Mouse (Mus musculus): ENCODE measurements around the gene Cntnap1. TPM values are rescaled to one million over a fixed set of nuclear protein-coding genes. Genes with fewer than 3 reads are reported as not detected.
A peak's percentile ranks its signal among the peaks of the same experiment; 100 is the strongest.

Gene Cntnap1
- polyA plus RNA-seq, 2 experiments: 0.08 to 0.16 TPM

DNA sequence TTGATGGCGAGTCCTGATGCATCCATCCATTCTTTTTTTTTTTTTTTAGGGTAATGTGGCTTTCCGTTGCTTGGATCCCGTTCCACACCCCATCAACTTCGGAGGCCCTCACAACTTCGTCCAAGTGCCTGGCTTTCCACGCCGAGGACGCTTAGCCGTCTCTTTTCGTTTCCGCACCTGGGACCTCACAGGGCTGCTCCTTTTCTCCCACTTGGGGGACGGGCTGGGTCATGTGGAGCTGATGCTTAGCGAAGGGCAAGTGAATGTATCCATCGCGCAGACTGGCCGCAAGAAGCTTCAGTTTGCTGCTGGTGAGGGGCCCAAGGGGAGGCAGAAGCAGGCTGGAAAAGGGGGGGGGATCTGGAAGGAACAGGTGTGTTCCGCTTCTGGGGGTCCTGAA lies 9.9 kb downstream of the Cntnap1 start:
- H3K9me3 ChIP-seq (ENCODE audit: control insufficient read depth, low read length): no peaks in the 10 kb centered on the region
- no peak for ATAC-seq (ENCODE audit: insufficient read depth)
- no peaks in the 10 kb centered on the region for H3K4me1 ChIP-seq (replicated peaks; ENCODE audit: control insufficient read depth in 2 of 2, insufficient read depth in 2 of 2, low read length in 1 of 2)
- TF ChIP-seq CTCF (IDR thresholded peaks at IDR 0.05; ENCODE audit: low read depth) (no peak), EP300 (IDR thresholded peaks at IDR 0.05; ENCODE audit: low read depth) (no peak)
- no peak for DNase-seq (ENCODE audit: low read depth in 3 of 3, low spot score in 3 of 3)
- 66% methylated on average over 17 of the region's 17 CpGs for WGBS (ENCODE audit: insufficient replicate concordance)
- H3K4me2 ChIP-seq (ENCODE audit: low read depth): no peak overlapping the region
- no peak overlapping the region for H3K9ac ChIP-seq (replicated peaks)
- no peak overlapping the region for H3K27ac ChIP-seq
- H3K36me3 ChIP-seq (replicated peaks; ENCODE audit: control insufficient read depth, insufficient read depth, low read depth): no peaks in the 10 kb centered on the region
- H3K27me3 ChIP-seq (ENCODE audit: control insufficient read depth, insufficient read depth, low read length): peaks cover 36% of the 10 kb centered on the region
- H3K4me3 ChIP-seq (ENCODE audit: insufficient read depth in 1 of 2, low read depth in 2 of 2, low read length in 2 of 2): no peak overlapping the region

DNA sequence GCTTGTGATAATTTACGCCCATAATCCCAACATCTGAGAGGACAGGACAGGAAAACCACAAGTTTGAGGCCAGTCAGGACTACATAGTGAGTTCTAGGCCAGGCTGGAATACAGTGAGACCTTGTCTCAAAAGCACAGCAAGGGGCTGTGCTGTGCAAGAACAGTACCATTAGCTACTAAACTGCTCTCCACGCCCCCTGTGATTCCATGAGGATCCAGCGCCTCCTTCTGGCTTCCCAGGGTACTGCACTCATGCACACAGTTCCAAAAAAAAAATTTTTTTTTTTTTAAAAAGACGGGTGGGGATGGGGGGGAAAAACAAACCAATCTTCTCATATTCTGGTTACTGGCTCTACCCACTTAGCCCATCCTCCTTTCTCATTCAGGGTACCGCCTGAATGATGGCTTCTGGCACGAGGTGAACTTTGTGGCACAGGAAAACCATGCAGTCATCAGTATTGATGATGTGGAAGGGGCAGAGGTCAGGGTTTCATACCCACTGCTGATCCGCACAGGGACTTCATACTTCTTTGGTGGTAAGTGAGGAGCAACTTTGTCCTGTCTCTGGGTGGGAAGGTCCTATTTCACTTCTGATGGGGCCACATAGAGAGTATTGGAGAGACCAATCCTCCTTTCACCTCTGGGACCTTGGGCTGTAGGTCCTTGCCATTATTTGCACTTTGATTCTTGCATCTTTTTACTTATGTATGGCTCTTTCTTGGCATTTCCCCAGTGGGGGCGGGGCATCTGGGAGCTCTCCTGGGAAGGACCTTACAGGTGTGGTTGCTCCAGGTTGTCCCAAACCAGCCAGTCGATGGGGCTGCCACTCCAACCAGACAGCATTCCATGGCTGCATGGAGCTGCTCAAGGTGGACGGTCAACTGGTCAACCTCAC lies 10.8 kb downstream of the Cntnap1 start:
- TF ChIP-seq CTCF (IDR thresholded peaks at IDR 0.05; ENCODE audit: low read depth) (peak; percentile 87), EP300 (IDR thresholded peaks at IDR 0.05; ENCODE audit: low read depth) (no peak)
- Histone ChIP-seq H3K27me3 (ENCODE audit: control insufficient read depth, insufficient read depth, low read length) (peaks cover 28% of the 10 kb centered on the region), H3K4me3 (ENCODE audit: insufficient read depth in 1 of 2, low read depth in 2 of 2, low read length in 2 of 2) (no peak overlapping the region), H3K9me3 (ENCODE audit: control insufficient read depth, low read length) (no peaks in the 10 kb centered on the region), H3K4me1 (replicated peaks; ENCODE audit: control insufficient read depth in 2 of 2, insufficient read depth in 2 of 2, low read length in 1 of 2) (no peaks in the 10 kb centered on the region), H3K36me3 (replicated peaks; ENCODE audit: control insufficient read depth, insufficient read depth, low read depth) (no peaks in the 10 kb centered on the region), H3K27ac (no peak overlapping the region), H3K4me2 (ENCODE audit: low read depth) (no peak overlapping the region), H3K9ac (replicated peaks) (no peak overlapping the region)
- WGBS (ENCODE audit: insufficient replicate concordance): 31% methylated on average over 10 of the region's 10 CpGs
- no peak for ATAC-seq (ENCODE audit: insufficient read depth)
- DNase-seq (ENCODE audit: low read depth in 3 of 3, low spot score in 3 of 3): no peak

- H3K36me3 ChIP-seq (replicated peaks; ENCODE audit: control insufficient read depth, insufficient read depth, low read depth): no peaks in the 10 kb centered on the region
- ATAC-seq (ENCODE audit: insufficient read depth): no peak
- no peak overlapping the region for H3K4me2 ChIP-seq (ENCODE audit: low read depth)
- no peak for DNase-seq (ENCODE audit: low read depth in 3 of 3, low spot score in 3 of 3)
- H3K27me3 ChIP-seq (ENCODE audit: control insufficient read depth, insufficient read depth, low read length): peaks cover 20% of the 10 kb centered on the region
- H3K9me3 ChIP-seq (ENCODE audit: control insufficient read depth, low read length): no peaks in the 10 kb centered on the region
- H3K27ac ChIP-seq: no peak overlapping the region
- 83% methylated on average over 11 of the region's 11 CpGs for WGBS (ENCODE audit: insufficient replicate concordance)
- TF ChIP-seq EP300 (IDR thresholded peaks at IDR 0.05; ENCODE audit: low read depth) (no peak), CTCF (IDR thresholded peaks at IDR 0.05; ENCODE audit: low read depth) (no peak)
- H3K9ac ChIP-seq (replicated peaks): no peak overlapping the region
- H3K4me3 ChIP-seq (ENCODE audit: insufficient read depth in 1 of 2, low read depth in 2 of 2, low read length in 2 of 2): no peak overlapping the region
- no peaks in the 10 kb centered on the region for H3K4me1 ChIP-seq (replicated peaks; ENCODE audit: control insufficient read depth in 2 of 2, insufficient read depth in 2 of 2, low read length in 1 of 2)
Observed at GRCm38 (mm10) chr11:101181961-101182360, 11.6 kb downstream of the Cntnap1 start.

DNA sequence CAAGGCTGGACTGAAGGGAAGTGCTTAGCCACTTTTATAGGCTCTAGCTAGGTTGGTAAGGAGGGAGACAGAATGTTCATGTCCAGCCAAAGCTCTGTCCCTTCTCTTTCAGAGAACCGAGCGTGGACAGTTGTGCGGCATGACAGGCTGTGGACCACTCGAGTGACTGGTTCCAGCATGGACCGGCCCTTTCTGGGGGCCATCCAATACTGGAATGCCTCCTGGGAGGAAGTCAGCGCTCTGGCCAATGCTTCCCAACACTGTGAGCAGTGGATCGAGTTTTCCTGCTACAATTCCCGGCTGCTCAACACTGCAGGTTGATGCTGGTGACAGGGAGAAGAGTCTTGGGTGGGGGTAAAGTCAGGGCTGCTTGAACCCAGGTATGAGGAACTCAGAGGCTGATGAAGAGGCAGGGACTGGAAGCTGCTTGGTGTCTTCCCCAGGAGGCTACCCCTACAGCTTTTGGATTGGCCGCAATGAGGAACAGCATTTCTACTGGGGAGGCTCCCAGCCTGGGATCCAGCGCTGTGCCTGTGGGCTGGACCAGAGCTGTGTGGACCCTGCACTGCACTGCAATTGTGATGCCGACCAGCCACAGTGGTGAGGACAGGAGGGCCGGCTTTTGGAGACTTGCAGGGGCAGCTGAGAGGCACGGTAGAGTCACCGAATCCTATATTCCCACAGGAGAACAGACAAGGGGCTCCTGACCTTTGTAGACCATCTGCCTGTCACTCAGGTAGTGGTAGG lies 12.6 kb downstream of the Cntnap1 start:
- Histone ChIP-seq H3K27me3 (ENCODE audit: control insufficient read depth, insufficient read depth, low read length) (peaks cover 10% of the 10 kb centered on the region), H3K9me3 (ENCODE audit: control insufficient read depth, low read length) (no peaks in the 10 kb centered on the region), H3K4me2 (ENCODE audit: low read depth) (no peak overlapping the region), H3K27ac (no peak overlapping the region), H3K4me1 (replicated peaks; ENCODE audit: control insufficient read depth in 2 of 2, insufficient read depth in 2 of 2, low read length in 1 of 2) (no peaks in the 10 kb centered on the region), H3K36me3 (replicated peaks; ENCODE audit: control insufficient read depth, insufficient read depth, low read depth) (no peaks in the 10 kb centered on the region), H3K4me3 (ENCODE audit: insufficient read depth in 1 of 2, low read depth in 2 of 2, low read length in 2 of 2) (no peak overlapping the region), H3K9ac (replicated peaks) (no peak overlapping the region)
- 65% methylated on average over 14 of the region's 14 CpGs for WGBS (ENCODE audit: insufficient replicate concordance)
- TF ChIP-seq CTCF (IDR thresholded peaks at IDR 0.05; ENCODE audit: low read depth): no peak
- TF ChIP-seq EP300 (IDR thresholded peaks at IDR 0.05; ENCODE audit: low read depth): no peak
- ATAC-seq (ENCODE audit: insufficient read depth): no peak
- DNase-seq (ENCODE audit: low read depth in 3 of 3, low spot score in 3 of 3): no peak

DNA sequence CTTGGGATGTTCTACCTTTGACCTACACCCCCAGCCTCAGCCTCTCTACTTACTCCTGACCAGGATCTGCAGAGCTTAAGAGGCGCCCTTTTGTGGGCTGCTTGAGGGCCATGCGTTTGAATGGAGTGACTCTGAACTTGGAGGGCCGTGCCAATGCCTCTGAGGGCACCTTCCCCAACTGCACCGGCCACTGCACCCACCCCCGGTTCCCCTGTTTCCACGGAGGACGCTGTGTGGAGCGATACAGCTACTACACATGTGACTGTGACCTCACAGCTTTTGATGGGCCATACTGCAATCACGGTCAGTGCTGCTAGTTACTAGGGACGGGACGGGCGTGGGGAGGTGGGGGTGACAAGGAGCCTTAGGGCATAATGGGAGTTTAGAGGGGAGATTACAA lies 14.7 kb downstream of the Cntnap1 start:
- Histone ChIP-seq H3K4me3 (ENCODE audit: insufficient read depth in 1 of 2, low read depth in 2 of 2, low read length in 2 of 2) (no peak overlapping the region), H3K9me3 (ENCODE audit: control insufficient read depth, low read length) (no peaks in the 10 kb centered on the region), H3K4me2 (ENCODE audit: low read depth) (no peak overlapping the region), H3K27me3 (ENCODE audit: control insufficient read depth, insufficient read depth, low read length) (no peaks in the 10 kb centered on the region; the same call in 1 of the 2 replicates), H3K27ac (no peak overlapping the region), H3K9ac (replicated peaks) (no peak overlapping the region), H3K36me3 (replicated peaks; ENCODE audit: control insufficient read depth, insufficient read depth, low read depth) (no peaks in the 10 kb centered on the region), H3K4me1 (replicated peaks; ENCODE audit: control insufficient read depth in 2 of 2, insufficient read depth in 2 of 2, low read length in 1 of 2) (peaks cover 13 to 14% of the 10 kb centered on the region in 2 experiments)
- ATAC-seq (ENCODE audit: insufficient read depth) (no peak), DNase-seq (ENCODE audit: low read depth in 3 of 3, low spot score in 3 of 3) (no peak)
- WGBS (ENCODE audit: insufficient replicate concordance): 72% methylated on average over 12 of the region's 12 CpGs
- TF ChIP-seq CTCF (IDR thresholded peaks at IDR 0.05; ENCODE audit: low read depth): no peak
- TF ChIP-seq EP300 (IDR thresholded peaks at IDR 0.05; ENCODE audit: low read depth): no peak

Measured in liver, embryonic 14.5 days (tissue).